Mouse (Mus musculus) retina, postnatal 7 days (tissue): ENCODE measurements at regions not wholly inside any gene's neighbourhood (a gene's known extent, or its start where the extent isn't known, plus 50 kb on each side); places are given as distances from the start of the nearest gene placed in this dataset.

ENCODE experiments used
- DNase-seq: peaks from one replicate; pipeline ENCODE4 v3.0.0-alpha.2; 2012; ENCODE audit warnings: low read depth, low spot score

DNA sequence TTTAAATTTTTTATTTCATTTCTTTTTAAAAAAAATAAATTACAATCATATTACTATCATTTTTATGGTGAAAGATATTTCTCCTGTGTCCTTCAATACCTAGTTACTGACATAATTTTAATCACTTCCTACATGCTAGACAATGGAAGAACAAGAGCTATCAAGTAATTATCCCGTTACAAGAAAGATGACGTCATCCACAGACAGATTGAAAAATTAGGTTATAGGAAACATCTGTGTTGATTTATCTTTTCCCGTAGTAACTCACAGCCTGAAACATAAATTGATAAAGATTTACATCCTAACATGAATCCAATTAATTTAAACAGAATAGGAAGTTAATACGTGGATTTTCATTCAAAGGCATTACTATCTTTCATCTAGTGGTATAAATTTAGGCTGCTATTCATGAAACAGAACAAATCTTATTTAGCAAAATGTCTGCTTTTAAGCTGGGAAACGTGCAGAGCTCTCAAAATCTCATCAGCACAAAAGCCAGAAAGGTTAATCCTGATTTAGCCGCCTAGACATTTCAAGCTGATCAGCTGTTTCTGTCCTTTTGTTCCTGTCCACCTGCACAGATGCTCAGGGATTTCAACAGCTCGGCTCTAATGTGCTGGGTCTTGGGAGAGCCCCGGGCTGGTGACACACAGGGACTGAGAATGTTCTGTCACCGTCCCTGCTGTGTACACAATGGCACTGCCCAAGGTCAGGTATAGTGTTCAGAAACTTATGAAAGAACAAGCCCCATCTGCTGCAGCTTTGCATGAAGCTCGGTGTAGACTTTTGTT is 189.0 kb upstream of the Cd180 start:
- peak; percentile 88 for DNase-seq

DNA sequence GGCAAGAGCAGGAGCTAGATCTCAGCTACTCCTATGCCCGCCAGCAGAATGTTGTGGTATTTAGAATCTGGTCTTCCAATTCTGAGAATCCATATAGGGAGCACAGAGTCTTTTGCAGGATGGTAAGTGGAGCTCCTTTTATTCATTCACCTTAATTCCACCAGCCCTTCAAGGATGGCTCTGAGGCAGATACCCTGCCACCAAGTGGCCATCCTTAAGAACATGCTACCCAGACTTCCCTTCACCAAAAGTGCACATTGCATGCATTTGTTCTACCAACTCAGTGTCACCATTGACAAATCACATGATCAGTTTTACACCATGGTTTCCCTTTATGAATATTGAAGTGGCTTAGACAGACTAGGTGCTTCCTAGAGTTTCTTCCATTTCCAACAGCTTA is 186.1 kb upstream of the Cd180 start:
- DNase-seq = no peak

DNA sequence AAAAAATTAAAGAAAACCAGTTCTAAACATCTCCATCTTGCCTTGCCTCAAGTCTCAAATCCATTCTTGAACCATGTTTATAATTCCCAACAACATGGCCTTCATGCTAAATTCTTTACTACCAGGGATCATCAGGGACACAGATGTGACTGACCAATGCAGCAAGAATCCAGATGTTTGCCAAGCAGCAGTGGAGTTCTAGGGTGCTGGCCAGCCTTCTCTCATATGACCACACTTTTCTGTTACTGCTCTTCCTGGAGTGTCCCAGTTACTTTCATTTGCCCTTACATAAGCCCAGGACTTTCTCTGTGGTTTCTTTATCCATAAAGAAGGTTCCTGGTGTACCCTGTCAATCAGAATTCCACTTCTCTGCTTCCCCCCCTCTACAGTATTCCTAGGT is 185.4 kb upstream of the Cd180 start:
- no peak for DNase-seq

DNA sequence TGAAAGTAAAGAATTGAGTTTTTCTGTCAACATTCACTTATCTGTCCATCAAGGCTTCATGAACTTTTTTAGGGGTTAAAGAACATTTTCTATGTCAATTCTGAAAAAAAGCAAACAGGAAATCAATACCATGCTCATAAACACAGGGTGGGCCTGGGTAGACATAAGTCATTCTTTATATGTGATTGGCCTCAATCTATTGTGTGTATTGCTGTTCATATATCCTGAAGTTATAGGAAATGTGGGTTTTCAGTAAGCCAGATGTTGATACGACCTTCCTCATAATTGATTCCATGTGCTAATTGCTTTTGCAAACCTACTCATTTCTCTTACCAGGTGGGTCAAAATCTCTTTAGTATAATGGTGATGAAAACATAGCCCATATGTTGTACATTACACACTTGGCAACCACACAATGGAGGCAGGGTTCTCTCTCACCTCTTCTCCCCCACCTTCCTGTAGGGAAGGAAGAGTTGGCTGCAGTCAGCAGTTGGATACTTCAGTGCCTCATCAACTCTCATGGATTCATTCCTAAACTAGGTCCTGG is 182.6 kb upstream of the Cd180 start:
- no peak for DNase-seq

DNA sequence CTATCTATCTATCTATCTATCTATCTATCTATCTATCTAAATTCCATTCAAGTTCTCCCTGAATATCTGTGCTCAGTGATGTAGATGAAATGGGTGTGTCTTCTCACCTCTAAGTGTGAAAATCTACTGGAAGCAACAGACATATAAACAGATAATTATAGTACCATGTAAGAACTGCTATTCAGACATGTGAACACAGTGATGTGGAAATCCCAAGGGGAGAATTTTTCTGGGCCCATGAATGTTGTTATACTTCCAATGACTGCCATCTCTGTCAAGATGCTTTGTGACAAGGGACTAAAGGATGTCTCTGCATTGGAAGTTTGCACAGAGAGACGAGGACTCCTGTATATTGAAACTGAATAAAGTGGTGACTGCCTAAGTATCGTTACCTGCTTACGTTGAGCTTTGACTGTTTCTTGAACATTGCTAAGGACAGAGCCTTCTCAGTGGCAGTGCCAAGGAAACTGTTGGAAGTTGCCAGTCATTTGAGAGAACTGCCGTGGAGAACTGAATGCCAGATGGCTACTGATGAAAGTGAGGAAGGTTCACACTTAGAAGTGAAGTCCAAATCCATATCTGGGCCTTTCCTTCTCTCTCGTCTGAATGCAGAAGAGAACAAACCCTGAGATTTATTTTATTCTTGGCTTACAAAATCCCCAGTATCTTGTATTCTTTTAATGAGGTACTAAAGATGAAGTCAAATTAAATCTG is 175.0 kb upstream of the Cd180 start:
- DNase-seq = no peak

DNA sequence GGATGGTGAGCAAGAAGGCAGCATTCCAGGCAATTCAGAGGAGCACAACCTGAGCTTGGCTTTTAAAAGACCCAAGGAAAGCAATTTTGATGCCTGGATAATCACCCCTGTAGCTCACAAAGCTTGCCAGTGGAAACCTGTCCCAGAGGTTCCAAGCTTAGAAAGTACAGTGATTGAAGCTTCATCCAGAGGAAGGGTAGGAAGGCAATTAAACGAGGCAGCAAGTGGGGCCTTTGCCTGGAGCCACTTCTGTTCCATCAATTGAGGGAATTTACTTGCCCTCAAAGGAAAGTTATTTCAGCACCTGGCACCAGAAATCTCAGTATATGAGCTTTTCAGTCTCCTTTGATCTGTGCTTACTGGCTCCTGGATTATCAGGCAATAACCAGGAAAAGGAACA is 171.9 kb upstream of the Cd180 start:
- DNase-seq = no peak

DNA sequence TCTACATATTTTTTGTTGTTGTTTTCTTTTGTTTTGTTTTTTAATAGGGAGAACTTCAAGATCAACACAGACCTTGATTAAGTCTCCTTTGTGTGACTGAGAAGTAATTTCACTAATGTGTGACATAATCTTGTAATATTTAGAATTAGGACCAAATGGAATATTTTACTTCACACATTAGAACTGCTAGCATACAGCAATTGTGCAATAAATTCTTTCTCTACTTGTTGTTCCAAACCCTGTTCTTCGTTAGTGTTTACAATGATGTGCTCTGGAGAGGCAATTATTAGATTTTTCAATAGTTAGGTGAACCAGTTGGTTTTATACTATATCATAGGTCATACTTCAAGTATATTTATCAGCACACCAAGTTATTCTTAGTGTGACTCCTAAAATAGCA is 171.3 kb upstream of the Cd180 start:
- no peak for DNase-seq

DNA sequence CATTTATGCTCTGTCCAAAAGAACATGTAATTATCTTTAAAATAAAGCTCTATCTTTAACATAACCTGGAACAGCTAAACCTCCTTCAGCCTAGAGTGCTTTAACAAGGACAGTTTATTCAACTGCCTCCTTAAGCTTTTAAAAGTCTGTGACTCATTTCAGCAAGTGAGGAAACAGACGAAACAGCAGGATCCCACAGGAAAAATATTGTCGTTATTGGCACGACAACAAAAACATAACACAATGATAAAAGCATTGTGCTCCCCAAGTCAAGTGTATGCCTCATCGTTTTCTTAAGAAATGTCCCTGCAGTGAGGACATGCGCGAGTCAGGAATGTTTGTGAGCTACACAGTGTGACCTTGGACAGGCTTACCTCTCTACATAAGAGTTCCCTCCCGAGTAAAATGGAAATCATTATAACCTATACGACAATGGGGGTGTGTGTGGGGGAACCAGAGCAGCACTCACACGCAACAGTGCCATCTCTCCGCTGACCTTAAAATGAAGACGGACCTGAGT is 166.7 kb upstream of the Cd180 start:
- DNase-seq = no peak

DNA sequence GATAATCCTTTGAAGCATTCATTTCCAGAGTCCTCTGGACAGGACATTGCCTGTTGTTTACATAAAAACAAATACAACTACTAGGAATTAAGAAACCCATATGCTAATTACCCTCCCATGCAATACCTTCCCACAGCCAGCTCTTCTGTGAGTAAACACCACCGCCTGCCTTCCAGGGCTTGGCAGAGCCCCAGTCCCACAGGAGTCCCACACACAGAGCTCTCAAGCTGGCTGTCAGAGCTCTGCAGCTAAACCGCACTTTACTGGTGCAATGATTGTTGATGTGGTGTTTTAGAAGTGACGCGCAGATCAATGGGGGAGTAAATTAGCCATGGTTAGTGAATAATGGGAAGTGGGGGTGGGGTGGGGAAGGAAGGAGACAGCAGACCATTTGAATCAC is 159.6 kb upstream of the Cd180 start:
- DNase-seq = no peak

DNA sequence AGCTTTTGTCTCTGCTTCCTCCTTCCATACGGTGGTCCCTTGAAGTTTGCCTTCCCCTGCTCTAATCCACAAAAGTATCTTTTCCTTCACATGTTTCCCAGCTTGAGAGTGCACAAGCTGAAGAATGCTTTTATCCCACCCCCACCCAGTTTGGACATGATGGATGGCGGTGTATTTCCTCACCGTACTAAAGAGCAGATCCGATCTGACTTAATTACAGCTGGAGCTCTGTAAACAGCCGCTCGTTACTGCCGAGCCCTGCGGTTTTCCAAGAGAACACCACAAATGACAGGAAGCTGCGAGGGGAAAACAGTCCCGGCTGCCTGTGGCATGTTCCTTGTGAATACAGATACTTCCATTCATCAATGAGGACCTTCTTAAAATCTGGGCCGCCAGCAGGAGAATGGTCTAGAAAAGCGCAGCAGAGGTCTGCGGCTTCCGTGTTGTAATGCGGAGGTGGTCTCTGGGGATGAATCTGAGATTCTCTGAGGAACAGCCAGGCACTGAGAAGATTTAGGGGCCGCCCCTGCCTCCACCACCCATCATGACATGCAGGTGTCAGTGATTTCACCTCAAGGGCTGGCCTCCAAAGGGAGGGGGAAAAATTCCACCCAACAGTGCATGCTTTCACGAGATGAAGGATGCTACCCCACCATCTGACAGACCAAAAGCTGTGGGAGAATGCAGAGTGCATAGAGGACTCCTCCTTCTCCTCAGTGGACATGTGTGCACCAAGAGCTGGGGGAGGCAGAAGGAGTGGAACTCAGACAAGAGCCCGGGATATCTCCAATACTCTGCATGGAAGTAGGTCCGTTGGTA is 155.7 kb upstream of the Cd180 start:
- DNase-seq = no peak

DNA sequence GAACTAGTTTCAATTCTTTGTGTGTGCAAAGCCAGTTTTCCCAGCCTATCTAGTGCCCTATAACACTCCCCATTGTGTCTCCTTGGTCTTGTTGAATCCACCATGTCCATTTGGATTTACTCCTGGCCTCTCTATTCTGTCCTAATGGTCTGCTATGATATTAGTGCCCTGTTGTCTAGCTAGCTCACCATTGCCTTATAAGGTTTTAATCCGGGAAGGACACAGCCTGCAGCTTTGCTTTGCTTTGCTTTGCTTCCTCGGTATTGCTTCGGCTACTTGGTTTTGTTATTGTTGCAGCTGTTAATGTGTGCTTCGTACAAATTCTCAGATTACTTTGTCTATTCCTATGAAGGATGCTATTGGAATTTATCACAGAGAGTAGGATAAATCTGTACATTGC is 152.9 kb upstream of the Cd180 start:
- no peak for DNase-seq

DNA sequence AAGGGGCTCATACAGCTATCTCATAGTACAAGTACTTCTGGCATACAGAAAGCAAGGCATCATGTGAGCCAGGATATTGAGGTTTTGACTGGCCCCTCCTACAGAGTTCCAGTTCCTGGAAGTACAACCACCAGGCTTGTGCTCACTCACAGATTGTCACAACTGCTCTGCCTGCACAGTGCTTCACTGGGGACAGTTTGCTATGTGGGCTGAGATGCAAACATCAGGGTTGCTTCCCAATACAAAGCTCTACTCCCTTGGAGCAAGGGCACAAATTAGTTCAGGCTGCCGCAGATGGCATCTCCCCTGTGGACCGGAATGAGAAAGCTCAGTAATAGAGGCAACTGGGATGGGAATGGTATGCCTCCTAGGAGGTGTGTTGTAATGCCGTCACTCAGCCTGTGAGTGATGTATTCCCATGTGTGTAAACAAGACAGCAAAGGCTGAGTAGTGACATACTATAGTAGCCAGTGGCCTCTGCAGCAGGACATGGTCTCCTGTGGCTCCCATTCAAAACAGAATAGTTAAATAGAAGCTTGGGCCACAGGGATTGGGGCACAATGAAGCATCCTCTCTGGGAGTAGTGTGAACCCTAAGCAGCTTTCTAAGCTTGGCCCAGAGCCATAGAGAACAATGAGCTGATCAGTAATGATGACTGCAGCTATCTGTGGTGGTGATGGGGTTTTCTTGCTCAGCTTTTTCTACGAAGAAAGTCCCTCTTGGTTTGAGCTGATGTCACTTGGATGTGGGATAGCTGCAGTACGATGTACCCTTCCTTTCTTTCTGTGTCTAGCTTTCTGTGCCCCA is 148.8 kb upstream of the Cd180 start:
- peak; percentile 34 for DNase-seq

DNA sequence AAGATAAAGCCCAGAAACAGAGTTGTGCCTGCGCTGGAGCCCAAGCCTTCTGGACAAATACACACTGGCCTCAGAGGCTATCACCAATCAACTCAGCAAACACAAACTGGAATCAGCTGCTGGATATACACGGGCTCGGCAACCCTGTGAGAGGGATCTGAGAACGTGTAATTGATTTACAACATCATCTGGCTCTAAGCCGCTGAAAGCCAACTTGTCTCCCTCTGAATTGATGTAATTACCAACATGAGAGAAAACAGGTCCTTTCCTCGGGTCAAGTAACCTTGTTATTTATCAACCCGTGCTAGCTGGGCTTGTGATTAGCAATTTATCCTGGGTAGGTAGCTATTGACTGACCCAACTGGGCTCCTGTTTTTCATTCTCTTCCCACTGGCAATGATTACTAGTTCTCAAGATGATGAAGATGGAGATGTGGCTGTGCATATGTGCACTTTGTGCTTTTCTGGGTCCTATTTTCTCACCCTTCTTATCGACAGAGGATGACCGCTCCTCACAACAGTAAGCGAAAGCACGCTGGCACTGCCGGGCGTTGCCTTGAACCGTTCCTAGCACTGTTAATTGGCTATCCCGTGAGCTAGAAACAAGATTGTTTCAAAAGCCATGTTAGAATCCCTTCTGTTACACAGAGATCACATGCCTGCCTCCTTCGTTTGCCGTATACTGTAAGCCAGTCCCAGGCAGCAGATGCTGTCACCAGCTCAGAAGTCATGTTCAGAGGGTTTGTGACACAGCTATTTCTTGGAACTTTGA is 147.3 kb upstream of the Cd180 start:
- DNase-seq = no peak

DNA sequence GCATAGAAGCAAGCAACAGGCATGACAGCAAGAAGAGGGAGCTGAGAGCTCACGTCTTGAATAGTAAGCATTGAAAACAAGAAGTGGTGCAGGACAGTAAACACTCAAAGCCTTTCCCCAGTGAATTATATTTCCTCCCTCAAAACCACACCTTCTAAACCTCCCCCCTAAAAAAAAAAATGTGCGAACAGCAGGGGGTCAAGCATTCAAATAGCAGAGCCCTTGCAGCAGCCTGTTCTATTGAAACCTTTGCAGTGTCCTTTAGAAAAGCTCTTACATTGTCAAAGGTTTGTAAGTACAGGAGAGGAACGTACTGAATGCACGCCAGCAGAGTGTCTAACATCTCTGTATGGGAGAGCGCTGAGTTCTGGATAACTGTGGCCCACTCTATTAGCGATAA is 145.1 kb upstream of the Cd180 start:
- no peak for DNase-seq

DNA sequence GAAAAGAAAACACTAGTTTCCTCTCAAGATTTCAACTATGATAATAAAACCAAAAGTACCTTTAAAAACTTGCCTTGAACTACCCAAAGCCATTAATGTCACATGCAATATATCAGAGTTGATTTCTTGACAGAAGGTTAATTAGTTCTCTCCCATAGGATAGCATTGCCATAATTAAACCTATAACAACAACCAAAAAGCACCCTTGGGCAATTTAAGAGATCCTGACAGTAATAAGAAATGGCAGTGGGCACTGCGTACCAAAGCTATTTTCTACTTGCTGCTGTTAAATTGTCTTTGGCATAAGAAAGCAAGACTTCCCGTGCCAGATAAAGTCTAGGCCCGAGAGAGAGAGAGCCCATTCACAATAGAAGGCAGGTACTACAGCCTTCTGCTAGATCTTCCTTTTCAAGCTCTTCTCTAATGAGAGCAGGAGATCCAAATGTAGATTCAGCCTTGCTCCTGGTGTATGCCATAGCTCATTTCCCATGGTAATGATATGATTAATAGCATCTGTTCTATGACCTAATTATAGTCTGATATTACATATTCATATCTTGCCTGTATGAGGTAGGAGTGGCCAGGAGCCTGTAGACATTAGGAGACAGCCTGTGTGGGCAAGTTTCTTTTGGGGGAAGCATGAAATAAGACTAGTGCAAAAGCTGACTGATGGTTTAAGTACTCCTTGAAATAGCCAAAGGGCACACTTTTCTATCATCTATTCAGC is 126.3 kb upstream of the Cd180 start:
- no peak for DNase-seq

DNA sequence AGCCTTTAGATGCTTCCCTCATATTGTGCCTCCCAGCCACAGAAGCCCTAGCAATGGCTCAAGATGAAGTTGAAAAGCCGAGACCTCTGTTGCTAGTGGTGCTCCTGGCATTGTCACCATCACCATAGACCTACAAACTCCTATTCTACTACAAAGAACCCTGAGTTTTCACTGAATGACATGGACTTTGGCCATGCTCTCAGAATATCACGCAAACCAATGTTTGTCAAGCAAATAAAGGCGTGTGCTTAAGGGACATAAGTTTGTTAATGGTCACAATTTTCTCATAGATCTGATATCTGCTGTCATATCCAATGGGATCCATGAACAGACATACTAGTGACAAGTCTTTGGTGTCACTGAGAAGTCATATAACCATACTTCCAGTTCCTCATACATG is 123.8 kb upstream of the Cd180 start:
- no peak for DNase-seq

DNA sequence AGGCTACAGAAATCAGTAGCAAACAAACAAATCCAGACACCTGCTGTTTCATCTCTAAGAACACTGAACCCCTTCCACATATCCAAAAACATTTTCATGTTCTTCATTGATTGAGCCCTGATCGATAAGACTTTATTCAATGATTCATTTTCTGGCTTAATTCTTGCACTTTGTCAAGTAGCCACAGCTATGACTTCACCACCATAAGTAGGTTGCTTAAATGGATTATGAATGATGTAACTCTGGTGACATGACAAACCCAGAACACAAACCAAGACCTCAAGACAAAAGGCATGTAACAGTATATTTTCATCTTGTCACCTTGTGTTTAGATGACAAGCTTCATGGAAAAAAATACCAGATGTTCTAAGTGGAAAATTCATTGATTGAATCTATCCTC is 123.1 kb upstream of the Cd180 start:
- DNase-seq = no peak

DNA sequence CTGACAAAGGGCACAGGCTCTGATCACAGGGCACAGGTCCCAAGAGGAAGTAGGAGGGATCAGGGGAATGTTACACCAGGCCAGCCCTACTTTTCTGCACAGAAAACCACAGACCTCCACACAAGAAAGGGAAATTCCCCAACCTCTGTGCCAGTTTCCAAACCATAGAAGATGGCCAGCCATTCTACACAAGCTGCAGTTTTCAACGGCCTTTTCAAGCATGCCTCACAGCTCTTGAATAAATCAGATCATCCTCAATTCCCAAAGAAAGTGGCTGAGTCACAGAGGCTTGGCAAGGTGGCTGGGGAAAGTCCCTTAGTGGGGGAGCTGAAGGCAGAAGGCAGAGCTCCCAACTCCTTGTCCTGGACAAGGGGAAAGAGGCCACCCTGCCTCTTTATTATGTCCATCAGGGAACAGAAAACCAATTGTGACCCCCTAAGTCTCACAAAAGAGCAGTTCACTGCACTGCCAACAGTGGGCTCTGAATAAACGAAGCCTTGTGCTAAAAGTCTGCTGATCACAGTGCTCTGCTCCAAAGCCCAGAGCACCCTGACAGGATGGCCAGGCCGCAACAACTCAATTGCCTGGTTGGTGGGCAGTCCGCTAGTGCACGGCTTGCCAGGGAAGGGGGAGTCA is 120.0 kb upstream of the Cd180 start:
- no peak for DNase-seq
